Mouse (Mus musculus) left cerebral cortex, adult 2 months (tissue): ENCODE results near the gene Itsn1. TPM values are rescaled to one million over a fixed set of nuclear protein-coding genes. Genes with fewer than 3 reads are reported as not detected.

ENCODE experiments used
- DNase-seq, 2 experiments: peaks; one replicate each; pipeline ENCODE4 v3.0.0; 2021 to 2022; ENCODE audit warnings: low spot score in 2 of 2, mixed read lengths in 1 of 2; ENCODE audit errors: extremely low spot score in 1 of 2
- H3K27ac ChIP-seq: fragments of 200-600 bp; 2 replicates; pipeline ENCODE4 v1.8.1; 2022
- H3K4me3 ChIP-seq: fragments of 200-600 bp; 2 replicates; pipeline ENCODE4 v1.8.1; 2022
- CTCF ChIP-seq: fragments of 200-600 bp; IDR thresholded peaks from 2 replicates; pipeline ENCODE4 v1.8.1; 2022; ENCODE audit warnings: antibody characterized with exemption, mild to moderate bottlenecking, moderate library complexity
- intact Hi-C: fragments of 180-260 bp; cut with DNase I; formaldehyde crosslinking; loops from one replicate; pipeline ENCODE4 v1.15.1; 2025
- microRNA-seq, 2 experiments: library from miRNA; unstranded; fragments of <30 nt; microRNA quantifications; one replicate each; pipeline ENCODE4 v1.2.0; 2021
- total RNA-seq, 2 experiments: library from RNA; stranded (reverse); gene quantifications; 2 replicates each; pipeline ENCODE4 v1.2.3; 2021

Itsn1 gene
- total RNA-seq, 2 experiments from 2014 or later = 133 to 156 TPM

- TF ChIP-seq CTCF = no peak
- Histone ChIP-seq H3K4me3 (no peak overlapping the region), H3K27ac (no peak overlapping the region)
- DNase-seq = no peak
- intact Hi-C loops = no loop called here
These were observed 235.5 kb downstream of the Itsn1 start for GRCm38 (mm10) chr16:91964308-91965178.

GRCm38 (mm10) chr16:91968725-91969124 lies 239.6 kb downstream of the Itsn1 start:
- Histone ChIP-seq H3K4me3 (no peak overlapping the region), H3K27ac (no peak overlapping the region)
- intact Hi-C loops = no loop called here
- DNase-seq = no peak
- no peak for TF ChIP-seq CTCF

- intact Hi-C loops = no loop called here
- no peak for DNase-seq
- Histone ChIP-seq H3K27ac (no peak overlapping the region), H3K4me3 (no peak overlapping the region)
- no peak for TF ChIP-seq CTCF
These were observed 240.5 kb downstream of the Itsn1 start for GRCm38 (mm10) chr16:91969516-91970031.

Small RNAs within 50 kb of the gene (microRNA-seq; reads per million reads assigned to microRNA genes)
- 0 reads per million in 2 experiments for gene Gm27773

Other genes starting within 250 kb of the Itsn1 start
- gene Ifnar1, start 244.0 kb upstream of the Itsn1 start, total RNA-seq = 10 to 100 TPM; 45.2 TPM
- 10 to 100 TPM; 30.0 to 32.7 TPM for gene Ifngr2, start 182.2 kb upstream of the Itsn1 start, total RNA-seq
- gene Tmem50b, start 131.5 kb upstream of the Itsn1 start, total RNA-seq = 10 to 100 TPM; 84.1 to 88.0 TPM
- gene Dnajc28, start 110.3 kb upstream of the Itsn1 start, total RNA-seq = 1 to 10 TPM; 9.0 to 9.8 TPM
- gene Gart, start 82.3 kb upstream of the Itsn1 start, total RNA-seq = 10 to 100 TPM; 48.4 to 52.8 TPM
- 100 to 1,000 TPM; 221 to 228 TPM for gene Son, start 81.8 kb upstream of the Itsn1 start, total RNA-seq
- gene Donson, start 40.5 kb upstream of the Itsn1 start, total RNA-seq = 10 to 100 TPM; 23.8 to 28.9 TPM
- gene Cryzl1, start 306 bp upstream of the Itsn1 start, total RNA-seq = 100 to 1,000 TPM; 107 to 108 TPM